Mouse (Mus musculus): ENCODE measurements around the gene Igsf3. TPM values are rescaled to one million over a fixed set of nuclear protein-coding genes. Genes with fewer than 3 reads are reported as not detected.

Gene Igsf3
- polyA plus RNA-seq, 2 experiments = 20.4 to 38.4 TPM

GRCm38 (mm10) chr3:101393103-101393644, 16.3 kb downstream of the Igsf3 start:
- WGBS = 81% methylated on average over 6 of the region's 6 CpGs

DNA sequence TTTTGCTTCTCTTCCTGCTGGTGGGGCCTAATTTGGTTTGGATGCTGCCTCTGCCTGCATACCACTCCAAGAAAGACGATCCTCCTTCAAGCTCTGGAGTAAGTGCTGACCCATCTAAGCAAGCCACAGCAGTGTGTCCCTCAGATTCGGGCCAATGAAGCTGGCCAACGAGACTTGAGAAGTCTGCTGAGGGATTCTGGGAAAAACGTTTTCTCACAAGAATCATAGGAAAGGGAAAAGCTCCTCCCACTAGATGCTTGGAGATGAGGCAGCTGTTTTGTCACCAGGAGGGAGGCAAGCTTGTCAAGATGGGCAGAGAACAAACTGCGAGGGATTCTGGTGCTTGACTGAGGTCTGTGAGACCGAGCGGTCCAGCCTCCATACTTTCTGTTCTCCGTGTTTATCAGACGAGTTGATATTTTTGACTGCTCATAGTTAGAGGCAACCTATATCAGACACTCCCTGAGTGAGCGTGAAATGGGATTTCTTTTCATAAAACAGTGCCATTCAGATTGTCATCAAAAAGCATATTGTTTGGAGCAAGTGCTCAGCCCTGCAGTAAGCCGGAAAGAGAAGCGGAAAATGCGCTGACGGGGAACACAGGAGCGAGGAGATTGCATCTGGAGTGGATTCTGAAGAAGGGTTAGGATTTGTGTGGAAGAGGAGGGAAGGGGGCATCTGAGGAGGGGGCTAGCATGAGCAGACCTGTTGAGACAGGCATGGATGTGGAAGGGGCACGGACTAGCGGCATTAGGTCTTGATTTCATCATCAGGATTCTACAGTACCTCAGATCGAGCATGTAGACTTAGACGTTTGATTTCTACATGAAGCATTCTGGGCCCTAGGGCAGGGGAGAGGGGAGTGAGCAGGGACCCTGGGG, 17.0 kb downstream of the Igsf3 start:
- Histone ChIP-seq H3K9ac (ENCODE audit: low read depth, low read length, severe bottlenecking) (no peak overlapping the region), H3K27me3 (ENCODE audit: control insufficient read depth, insufficient read depth, low read length) (no peaks in the 10 kb centered on the region), H3K4me1 (ENCODE audit: control insufficient read depth, insufficient read depth, low read length) (peaks cover 95% of the 10 kb centered on the region), H3K4me2 (replicated peaks; ENCODE audit: low read depth, low read length, severe bottlenecking) (no peak overlapping the region; the same call in none of the 2 replicates), H3K36me3 (ENCODE audit: control insufficient read depth, insufficient read depth, low read length) (no peaks in the 10 kb centered on the region), H3K27ac (replicated peaks; ENCODE audit: low read depth, low read length) (peak overlapping the region; percentile 95), H3K4me3 (replicated peaks; ENCODE audit: low read length) (no peak overlapping the region), H3K9me3 (ENCODE audit: control insufficient read depth, low read length) (no peaks in the 10 kb centered on the region)
- no peak for DNase-seq (ENCODE audit: low spot score)
- WGBS = 58% methylated on average over 19 of the region's 19 CpGs
- ATAC-seq (ENCODE audit: low FRiP score, low read depth) = no peak
- TF ChIP-seq POLR2A (IDR thresholded peaks at IDR 0.05; ENCODE audit: borderline replicate concordance, extremely low read depth, insufficient read depth, insufficient read length) = no peak

More at GRCm38 (mm10) chr3:101393103-101393644, 16.3 kb downstream of the Igsf3 start:
- peaks cover 89% of the 10 kb centered on the region for H3K4me1 ChIP-seq (ENCODE audit: control insufficient read depth, insufficient read depth, low read length)
- H3K27ac ChIP-seq (replicated peaks; ENCODE audit: low read depth, low read length) = peak overlapping the region; percentile 95; the same call in 1 of the 2 replicates
- H3K4me3 ChIP-seq (replicated peaks; ENCODE audit: low read length) = no peak overlapping the region
- H3K4me2 ChIP-seq (replicated peaks; ENCODE audit: low read depth, low read length, severe bottlenecking) = no peak overlapping the region
- TF ChIP-seq POLR2A (IDR thresholded peaks at IDR 0.05; ENCODE audit: borderline replicate concordance, extremely low read depth, insufficient read depth, insufficient read length) = no peak
- DNase-seq (ENCODE audit: low spot score) = peak; percentile 23
- no peak overlapping the region for H3K9ac ChIP-seq (ENCODE audit: low read depth, low read length, severe bottlenecking)
- no peaks in the 10 kb centered on the region for H3K27me3 ChIP-seq (ENCODE audit: control insufficient read depth, insufficient read depth, low read length)
- no peaks in the 10 kb centered on the region for H3K9me3 ChIP-seq (ENCODE audit: control insufficient read depth, low read length)
- no peaks in the 10 kb centered on the region for H3K36me3 ChIP-seq (ENCODE audit: control insufficient read depth, insufficient read depth, low read length)
- ATAC-seq (ENCODE audit: low FRiP score, low read depth) = no peak

DNA sequence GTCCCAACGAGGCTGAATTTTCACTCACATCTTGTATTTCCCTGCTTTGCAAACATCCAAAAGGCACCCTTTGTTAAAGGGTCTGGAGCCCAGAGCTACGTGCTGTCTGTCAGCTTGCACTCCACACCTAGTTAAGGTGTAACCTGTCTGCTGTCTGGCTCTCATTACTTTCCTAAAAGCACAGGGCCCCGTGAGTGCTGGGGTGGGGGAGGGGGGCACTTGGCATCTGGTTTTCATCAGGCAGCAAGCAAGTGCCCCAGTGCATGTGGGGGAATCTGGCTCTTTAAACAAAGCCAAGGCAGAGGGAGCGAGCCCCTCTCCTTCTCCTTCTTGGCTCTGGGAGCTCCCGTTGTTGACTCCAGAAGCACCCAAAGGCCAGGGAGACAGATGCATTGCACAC, 18.5 kb downstream of the Igsf3 start:
- no peak overlapping the region for H3K4me3 ChIP-seq (replicated peaks; ENCODE audit: low read length)
- H3K4me2 ChIP-seq (replicated peaks; ENCODE audit: low read depth, low read length, severe bottlenecking) = peak overlapping the region; percentile 34
- H3K27me3 ChIP-seq (ENCODE audit: control insufficient read depth, insufficient read depth, low read length) = no peaks in the 10 kb centered on the region
- TF ChIP-seq POLR2A (IDR thresholded peaks at IDR 0.05; ENCODE audit: borderline replicate concordance, extremely low read depth, insufficient read depth, insufficient read length) = no peak
- peaks cover 96% of the 10 kb centered on the region for H3K4me1 ChIP-seq (ENCODE audit: control insufficient read depth, insufficient read depth, low read length)
- peak overlapping the region; percentile 95 for H3K27ac ChIP-seq (replicated peaks; ENCODE audit: low read depth, low read length)
- peak; percentile 57 for DNase-seq (ENCODE audit: low spot score)
- WGBS = 10% methylated on average over 5 of the region's 5 CpGs
- H3K36me3 ChIP-seq (ENCODE audit: control insufficient read depth, insufficient read depth, low read length) = no peaks in the 10 kb centered on the region
- H3K9me3 ChIP-seq (ENCODE audit: control insufficient read depth, low read length) = no peaks in the 10 kb centered on the region
- H3K9ac ChIP-seq (ENCODE audit: low read depth, low read length, severe bottlenecking) = no peak overlapping the region
- peak; percentile 46; the same call in 1 of the 2 replicates for ATAC-seq (ENCODE audit: low FRiP score, low read depth)

DNA sequence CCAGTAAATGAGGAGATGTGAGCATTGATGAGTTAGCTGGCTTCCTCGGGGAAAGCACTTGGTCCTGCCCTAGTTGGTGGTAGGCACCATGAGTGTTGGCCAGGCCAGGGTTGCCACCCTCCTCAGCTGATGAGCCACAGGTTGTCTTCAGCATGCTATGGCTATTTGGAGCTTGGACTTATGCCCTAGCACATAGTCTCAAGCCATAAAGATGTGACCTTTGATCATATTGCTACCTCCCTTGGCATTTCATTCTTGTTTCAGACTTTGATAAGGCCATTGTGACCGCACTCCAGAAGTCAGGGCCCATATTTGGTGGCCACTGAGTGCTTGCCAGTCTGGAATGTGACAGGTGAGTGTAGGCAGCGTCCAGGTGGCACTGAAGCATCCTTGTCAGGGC, 19.2 kb downstream of the Igsf3 start:
- Histone ChIP-seq H3K27me3 (ENCODE audit: control insufficient read depth, insufficient read depth, low read length) (no peaks in the 10 kb centered on the region), H3K4me3 (replicated peaks; ENCODE audit: low read length) (no peak overlapping the region), H3K27ac (replicated peaks; ENCODE audit: low read depth, low read length) (peak overlapping the region; percentile 95), H3K4me2 (replicated peaks; ENCODE audit: low read depth, low read length, severe bottlenecking) (no peak overlapping the region), H3K36me3 (ENCODE audit: control insufficient read depth, insufficient read depth, low read length) (no peaks in the 10 kb centered on the region), H3K4me1 (ENCODE audit: control insufficient read depth, insufficient read depth, low read length) (peaks cover 94% of the 10 kb centered on the region), H3K9ac (ENCODE audit: low read depth, low read length, severe bottlenecking) (no peak overlapping the region), H3K9me3 (ENCODE audit: control insufficient read depth, low read length) (no peaks in the 10 kb centered on the region)
- no peak for TF ChIP-seq POLR2A (IDR thresholded peaks at IDR 0.05; ENCODE audit: borderline replicate concordance, extremely low read depth, insufficient read depth, insufficient read length)
- 45% methylated on average over 3 of the region's 3 CpGs for WGBS
- DNase-seq (ENCODE audit: low spot score) (no peak), ATAC-seq (ENCODE audit: low FRiP score, low read depth) (no peak)

GRCm38 (mm10) chr3:101396726-101397263, 19.9 kb downstream of the Igsf3 start:
- ATAC-seq (ENCODE audit: low FRiP score, low read depth) = no peak
- H3K4me1 ChIP-seq (ENCODE audit: control insufficient read depth, insufficient read depth, low read length) = peaks cover 97% of the 10 kb centered on the region
- H3K27ac ChIP-seq (replicated peaks; ENCODE audit: low read depth, low read length) = peak overlapping the region; percentile 95
- no peaks in the 10 kb centered on the region for H3K9me3 ChIP-seq (ENCODE audit: control insufficient read depth, low read length)
- H3K9ac ChIP-seq (ENCODE audit: low read depth, low read length, severe bottlenecking) = no peak overlapping the region
- no peak overlapping the region; the same call in 1 of the 2 replicates for H3K4me2 ChIP-seq (replicated peaks; ENCODE audit: low read depth, low read length, severe bottlenecking)
- TF ChIP-seq POLR2A (IDR thresholded peaks at IDR 0.05; ENCODE audit: borderline replicate concordance, extremely low read depth, insufficient read depth, insufficient read length) = no peak
- H3K36me3 ChIP-seq (ENCODE audit: control insufficient read depth, insufficient read depth, low read length) = no peaks in the 10 kb centered on the region
- H3K4me3 ChIP-seq (replicated peaks; ENCODE audit: low read length) = no peak overlapping the region
- WGBS = 11% methylated on average over 13 of the region's 13 CpGs
- DNase-seq (ENCODE audit: low spot score) = no peak
- no peaks in the 10 kb centered on the region for H3K27me3 ChIP-seq (ENCODE audit: control insufficient read depth, insufficient read depth, low read length)
